Mouse (Mus musculus) testis, adult 2 months (tissue): ENCODE results near the gene 4931429L15Rik.

ENCODE experiments used
- CTCF ChIP-seq: fragments of 200-500 bp; IDR thresholded peaks from 2 replicates; pipeline ENCODE4 v1.5.1; 2012; ENCODE audit warnings: low read depth, mild to moderate bottlenecking, inconsistent platforms, low read length, moderate library complexity; ENCODE audit not compliant: control insufficient read depth, insufficient read depth, insufficient replicate concordance
- POLR2A ChIP-seq: fragments of 200-500 bp; IDR thresholded peaks from 2 replicates; pipeline ENCODE4 v1.6.1; 2012; ENCODE audit warnings: low read depth, mild to moderate bottlenecking, inconsistent platforms, low read length, moderate library complexity; ENCODE audit not compliant: control insufficient read depth

GRCm38 (mm10) chr9:46316388-46316787 is 3.4 kb downstream of the 4931429L15Rik start:
- TF ChIP-seq CTCF (no peak), POLR2A (no peak)
